Mouse (Mus musculus): ENCODE results near the gene Wwox.
A peak's percentile ranks its signal among the peaks of the same experiment; 100 is the strongest.

GRCm38 (mm10) chr8:115195334-115195733 is 755.9 kb downstream of the Wwox start:
- TF ChIP-seq EP300 (IDR thresholded peaks at IDR 0.05) (no peak), CTCF (IDR thresholded peaks at IDR 0.05) (0 out of 2 replicates have a peak, but pooled peaks have one; percentile 12)

All from lung, postnatal 0 days (tissue).